Mouse (Mus musculus): ENCODE results near the gene Gm20604. TPM values are rescaled to one million over a fixed set of nuclear protein-coding genes. Genes with fewer than 3 reads are reported as not detected.

Gene Gm20604
- polyA plus RNA-seq, 1 experiment from 2014 or later, result 48.6 TPM

GRCm38 (mm10) chr12:102719552-102720315 is 38.7 kb downstream of the Gm20604 start:
- Histone ChIP-seq H3K4me3 (replicated peaks) (no peak overlapping the region), H3K36me3 (no peaks in the 10 kb centered on the region), H3K27ac (replicated peaks) (no peak overlapping the region), H3K4me1 (peaks cover 5% of the 10 kb centered on the region; the same call in 1 of the 2 replicates), H3K9me3 (replicated peaks) (no peaks in the 10 kb centered on the region), H3K27me3 (replicated peaks) (no peaks in the 10 kb centered on the region), H3K4me2 (peak overlapping the region; percentile 32), H3K9ac (replicated peaks) (no peak overlapping the region)
- peak; percentile 69 for ATAC-seq (ENCODE audit: low FRiP score)
- 28% methylated on average over 13 of the region's 13 CpGs for WGBS

DNA sequence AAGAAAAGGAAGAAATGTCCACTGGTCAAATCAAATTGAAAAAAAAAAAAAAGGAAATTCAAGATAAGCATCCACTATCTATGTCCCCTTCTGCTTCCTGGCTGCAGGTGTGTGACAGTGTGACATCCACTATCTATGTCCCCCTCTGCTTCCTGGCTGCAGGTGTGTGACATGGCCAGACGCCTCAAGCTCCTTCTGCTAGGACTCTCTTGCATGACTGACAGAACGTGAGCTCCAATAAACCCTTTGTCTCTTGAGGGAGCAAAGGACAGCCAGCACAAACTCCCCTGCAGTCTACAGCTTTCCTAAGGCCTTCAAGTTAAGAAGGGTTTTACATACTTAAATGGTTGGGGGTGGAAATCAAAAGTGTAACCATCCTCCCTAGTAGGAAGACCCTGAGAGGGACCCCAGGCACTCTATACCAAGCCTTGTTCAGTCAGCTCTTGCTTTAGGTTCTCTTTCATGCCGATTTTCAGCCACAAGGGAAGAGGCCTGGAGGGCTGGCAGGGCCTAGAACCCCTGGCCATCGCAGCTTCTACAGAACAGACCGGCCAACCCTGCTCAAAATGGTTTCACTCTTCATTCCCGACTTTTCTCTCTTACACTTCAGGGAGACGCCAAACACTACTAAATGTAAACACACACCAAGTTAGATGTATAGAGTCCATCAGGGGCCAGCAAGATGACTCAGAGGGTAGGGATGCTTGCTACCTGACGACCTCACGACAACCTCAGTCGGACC is 43.6 kb downstream of the Gm20604 start:
- no peaks in the 10 kb centered on the region for H3K9me3 ChIP-seq (replicated peaks)
- no peak overlapping the region for H3K4me3 ChIP-seq (replicated peaks)
- no peaks in the 10 kb centered on the region for H3K27me3 ChIP-seq (replicated peaks)
- H3K4me2 ChIP-seq, result no peak overlapping the region
- H3K9ac ChIP-seq (replicated peaks), result no peak overlapping the region
- H3K27ac ChIP-seq (replicated peaks), result no peak overlapping the region
- ATAC-seq (ENCODE audit: low FRiP score), result no peak
- H3K36me3 ChIP-seq, result no peaks in the 10 kb centered on the region
- peaks cover 3% of the 10 kb centered on the region; the same call in 1 of the 2 replicates for H3K4me1 ChIP-seq
- 83% methylated on average over 10 of the region's 10 CpGs for WGBS

GRCm38 (mm10) chr12:102714116-102714515 is 44.4 kb downstream of the Gm20604 start:
- ATAC-seq (ENCODE audit: low FRiP score), result no peak
- WGBS, result 85% methylated on average over 2 of the region's 2 CpGs
- Histone ChIP-seq H3K4me1 (no peaks in the 10 kb centered on the region), H3K4me3 (replicated peaks) (no peak overlapping the region), H3K27ac (replicated peaks) (no peak overlapping the region), H3K36me3 (no peaks in the 10 kb centered on the region), H3K4me2 (no peak overlapping the region), H3K9ac (replicated peaks) (no peak overlapping the region), H3K27me3 (replicated peaks) (no peaks in the 10 kb centered on the region), H3K9me3 (replicated peaks) (no peaks in the 10 kb centered on the region)

GRCm38 (mm10) chr12:102713153-102713865 is 45.2 kb downstream of the Gm20604 start:
- WGBS, result 64% methylated on average over 20 of the region's 20 CpGs
- H3K9ac ChIP-seq (replicated peaks), result no peak overlapping the region
- ATAC-seq (ENCODE audit: low FRiP score), result no peak

GRCm38 (mm10) chr12:102710851-102711375 is 47.6 kb downstream of the Gm20604 start:
- H3K27ac ChIP-seq (replicated peaks), result no peak overlapping the region
- H3K4me2 ChIP-seq, result no peak overlapping the region
- H3K9ac ChIP-seq (replicated peaks), result no peak overlapping the region
- H3K9me3 ChIP-seq (replicated peaks), result no peaks in the 10 kb centered on the region
- H3K4me1 ChIP-seq, result peaks cover 1% of the 10 kb centered on the region
- no peaks in the 10 kb centered on the region for H3K27me3 ChIP-seq (replicated peaks)
- no peak for ATAC-seq (ENCODE audit: low FRiP score)
- H3K36me3 ChIP-seq, result no peaks in the 10 kb centered on the region
- 55% methylated on average over 4 of the region's 4 CpGs for WGBS
- no peak overlapping the region for H3K4me3 ChIP-seq (replicated peaks)

More at GRCm38 (mm10) chr12:102713153-102713865, 45.2 kb downstream of the Gm20604 start:
- Histone ChIP-seq H3K27me3 (replicated peaks) (no peaks in the 10 kb centered on the region), H3K4me1 (no peaks in the 10 kb centered on the region), H3K27ac (replicated peaks) (no peak overlapping the region), H3K36me3 (no peaks in the 10 kb centered on the region), H3K9me3 (replicated peaks) (no peaks in the 10 kb centered on the region), H3K4me3 (replicated peaks) (no peak overlapping the region), H3K4me2 (no peak overlapping the region)

DNA sequence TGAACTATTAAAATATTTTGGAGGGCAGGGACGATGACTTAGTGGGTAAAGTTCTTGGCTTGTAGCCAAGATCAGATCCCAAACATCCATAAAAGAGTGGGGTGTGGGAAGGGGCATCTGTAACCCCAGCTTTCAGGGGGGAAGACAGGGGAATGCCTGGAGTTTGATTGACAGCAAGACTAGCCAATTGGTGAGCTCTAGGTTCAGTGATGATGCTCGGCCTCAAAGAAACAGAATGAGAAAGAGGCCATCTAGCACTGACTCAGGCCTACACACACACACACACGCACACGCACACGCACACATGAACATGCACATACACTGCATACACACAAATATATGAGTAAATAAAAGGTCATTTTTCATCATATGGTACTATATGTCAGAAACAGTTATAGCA is 48.6 kb downstream of the Gm20604 start:
- H3K4me3 ChIP-seq (replicated peaks), result no peak overlapping the region
- no peak overlapping the region for H3K27ac ChIP-seq (replicated peaks)
- no peaks in the 10 kb centered on the region for H3K9me3 ChIP-seq (replicated peaks)
- H3K27me3 ChIP-seq (replicated peaks), result no peaks in the 10 kb centered on the region
- peaks cover 9% of the 10 kb centered on the region for H3K4me1 ChIP-seq
- no peak overlapping the region for H3K4me2 ChIP-seq
- no peak for ATAC-seq (ENCODE audit: low FRiP score)
- H3K36me3 ChIP-seq, result no peaks in the 10 kb centered on the region
- H3K9ac ChIP-seq (replicated peaks), result no peak overlapping the region
- 92% methylated on average over 5 of the region's 5 CpGs for WGBS

DNA sequence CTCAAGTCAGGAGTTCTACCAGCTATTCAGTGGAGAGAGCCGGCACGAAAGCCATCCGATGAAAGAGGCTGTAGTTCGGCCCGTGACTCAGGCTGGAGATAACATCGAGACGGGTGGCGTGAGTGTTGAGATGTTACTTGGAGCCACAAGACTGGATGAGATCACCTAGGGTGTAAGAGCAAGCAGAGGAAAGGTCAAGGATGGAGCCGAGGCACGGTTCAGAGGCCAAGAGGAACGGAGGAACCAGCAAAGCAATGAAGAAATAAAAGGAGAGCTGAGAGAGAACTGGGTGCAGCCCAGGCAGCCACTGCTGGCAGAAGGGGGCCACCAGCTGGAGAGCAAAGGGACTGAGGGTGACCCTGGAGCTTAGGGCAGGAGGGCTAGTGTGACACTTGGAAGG is 50.3 kb downstream of the Gm20604 start:
- ATAC-seq (ENCODE audit: low FRiP score), result no peak
- 76% methylated on average over 11 of the region's 11 CpGs for WGBS
- Histone ChIP-seq H3K9me3 (replicated peaks) (no peaks in the 10 kb centered on the region), H3K4me1 (peaks cover 20% of the 10 kb centered on the region), H3K27me3 (replicated peaks) (no peaks in the 10 kb centered on the region), H3K9ac (replicated peaks) (no peak overlapping the region), H3K36me3 (no peaks in the 10 kb centered on the region), H3K4me2 (no peak overlapping the region), H3K27ac (replicated peaks) (no peak overlapping the region), H3K4me3 (replicated peaks) (no peak overlapping the region)

- Histone ChIP-seq H3K9me3 (replicated peaks) (no peaks in the 10 kb centered on the region), H3K27ac (replicated peaks) (no peak overlapping the region), H3K9ac (replicated peaks) (no peak overlapping the region), H3K4me2 (no peak overlapping the region), H3K36me3 (no peaks in the 10 kb centered on the region), H3K4me3 (replicated peaks) (no peak overlapping the region), H3K4me1 (peaks cover 33% of the 10 kb centered on the region), H3K27me3 (replicated peaks) (no peaks in the 10 kb centered on the region)
- ATAC-seq (ENCODE audit: low FRiP score), result no peak
- WGBS, result 92% methylated on average over 10 of the region's 10 CpGs
These were observed 51.5 kb downstream of the Gm20604 start for GRCm38 (mm10) chr12:102706833-102707463.

GRCm38 (mm10) chr12:102705906-102706640 is 52.4 kb downstream of the Gm20604 start:
- Histone ChIP-seq H3K27me3 (replicated peaks) (no peaks in the 10 kb centered on the region), H3K4me1 (peaks cover 41% of the 10 kb centered on the region), H3K4me2 (peak overlapping the region; percentile 81), H3K36me3 (no peaks in the 10 kb centered on the region), H3K9ac (replicated peaks) (no peak overlapping the region), H3K9me3 (replicated peaks) (no peaks in the 10 kb centered on the region), H3K27ac (replicated peaks) (peak overlapping the region; percentile 94; the same call in 1 of the 2 replicates), H3K4me3 (replicated peaks) (peak overlapping the region; percentile 79; the same call in 1 of the 2 replicates)
- WGBS, result 83% methylated on average over 6 of the region's 6 CpGs
- no peak for ATAC-seq (ENCODE audit: low FRiP score)

- H3K9me3 ChIP-seq (replicated peaks), result no peaks in the 10 kb centered on the region
- H3K4me2 ChIP-seq, result peak overlapping the region; percentile 81
- WGBS, result 1% methylated on average over 42 of the region's 45 CpGs
- peak; percentile 82 for ATAC-seq (ENCODE audit: low FRiP score)
- H3K4me1 ChIP-seq, result peaks cover 48% of the 10 kb centered on the region
- peak overlapping the region; percentile 79 for H3K4me3 ChIP-seq (replicated peaks)
- H3K9ac ChIP-seq (replicated peaks), result peak overlapping the region; percentile 79
- H3K36me3 ChIP-seq, result no peaks in the 10 kb centered on the region
- no peaks in the 10 kb centered on the region for H3K27me3 ChIP-seq (replicated peaks)
- H3K27ac ChIP-seq (replicated peaks), result peak overlapping the region; percentile 94
These were observed 53.1 kb downstream of the Gm20604 start for GRCm38 (mm10) chr12:102705216-102705871.
